Mouse (Mus musculus): ENCODE results near the gene Usp53. TPM values are rescaled to one million over a fixed set of nuclear protein-coding genes. Genes with fewer than 3 reads are reported as not detected.

Gene Usp53
- polyA plus RNA-seq, 1 experiment from 2014 or later = 10.7 TPM

GRCm38 (mm10) chr3:122915493-122915892 is 68.8 kb downstream of the Usp53 start:
- no peaks in the 10 kb centered on the region for H3K4me1 ChIP-seq (ENCODE audit: control insufficient read depth, insufficient read depth, low read length)
- WGBS = 80% methylated on average over 5 of the region's 5 CpGs
- ATAC-seq (ENCODE audit: low FRiP score, low TSS enrichment) = no peak

GRCm38 (mm10) chr3:122907841-122908240 is 76.5 kb downstream of the Usp53 start:
- Histone ChIP-seq H3K4me1 (ENCODE audit: control insufficient read depth, insufficient read depth, low read length) (no peaks in the 10 kb centered on the region), H3K27ac (replicated peaks; ENCODE audit: low read depth, low read length) (no peak overlapping the region), H3K36me3 (ENCODE audit: control insufficient read depth, insufficient read depth, low read length) (no peaks in the 10 kb centered on the region), H3K9ac (replicated peaks; ENCODE audit: low read length) (no peak overlapping the region), H3K4me3 (replicated peaks; ENCODE audit: low read depth, low read length) (no peak overlapping the region), H3K9me3 (ENCODE audit: control insufficient read depth, low read length) (no peaks in the 10 kb centered on the region), H3K4me2 (ENCODE audit: low read length) (no peak overlapping the region), H3K27me3 (ENCODE audit: control insufficient read depth, insufficient read depth, low read length) (no peaks in the 10 kb centered on the region)
- DNase-seq (no peak), ATAC-seq (ENCODE audit: low FRiP score, low TSS enrichment) (no peak)
- whole genome bisulfite sequencing = 91% methylated on average over 2 of the region's 2 CpGs

More at GRCm38 (mm10) chr3:122915493-122915892, 68.8 kb downstream of the Usp53 start:
- no peak overlapping the region for H3K9ac ChIP-seq (replicated peaks; ENCODE audit: low read length)
- DNase-seq = no peak
- no peak overlapping the region for H3K4me2 ChIP-seq (ENCODE audit: low read length)
- H3K36me3 ChIP-seq (ENCODE audit: control insufficient read depth, insufficient read depth, low read length) = no peaks in the 10 kb centered on the region
- no peak overlapping the region for H3K4me3 ChIP-seq (replicated peaks; ENCODE audit: low read depth, low read length)
- H3K27me3 ChIP-seq (ENCODE audit: control insufficient read depth, insufficient read depth, low read length) = no peaks in the 10 kb centered on the region
- H3K27ac ChIP-seq (replicated peaks; ENCODE audit: low read depth, low read length) = no peak overlapping the region
- no peaks in the 10 kb centered on the region for H3K9me3 ChIP-seq (ENCODE audit: control insufficient read depth, low read length)

- no peak overlapping the region for H3K4me2 ChIP-seq (ENCODE audit: low read length)
- no peak overlapping the region for H3K27ac ChIP-seq (replicated peaks; ENCODE audit: low read depth, low read length)
- no peak overlapping the region for H3K4me3 ChIP-seq (replicated peaks; ENCODE audit: low read depth, low read length)
- H3K9me3 ChIP-seq (ENCODE audit: control insufficient read depth, low read length) = no peaks in the 10 kb centered on the region
- WGBS = 46% methylated on average over 12 of the region's 12 CpGs
- ATAC-seq (ENCODE audit: low FRiP score, low TSS enrichment) (peak; percentile 37; the same call in 1 of the 2 replicates), DNase-seq (peak; percentile 87)
- H3K27me3 ChIP-seq (ENCODE audit: control insufficient read depth, insufficient read depth, low read length) = no peaks in the 10 kb centered on the region
- no peaks in the 10 kb centered on the region for H3K36me3 ChIP-seq (ENCODE audit: control insufficient read depth, insufficient read depth, low read length)
- H3K4me1 ChIP-seq (ENCODE audit: control insufficient read depth, insufficient read depth, low read length) = no peaks in the 10 kb centered on the region
- no peak overlapping the region for H3K9ac ChIP-seq (replicated peaks; ENCODE audit: low read length)
These were observed 80.4 kb downstream of the Usp53 start for GRCm38 (mm10) chr3:122903746-122904433.

GRCm38 (mm10) chr3:122898254-122898653 is 86.1 kb downstream of the Usp53 start:
- Histone ChIP-seq H3K4me2 (ENCODE audit: low read length) (no peak overlapping the region), H3K4me3 (replicated peaks; ENCODE audit: low read depth, low read length) (no peak overlapping the region), H3K27ac (replicated peaks; ENCODE audit: low read depth, low read length) (no peak overlapping the region), H3K9ac (replicated peaks; ENCODE audit: low read length) (no peak overlapping the region), H3K4me1 (ENCODE audit: control insufficient read depth, insufficient read depth, low read length) (no peaks in the 10 kb centered on the region), H3K9me3 (ENCODE audit: control insufficient read depth, low read length) (no peaks in the 10 kb centered on the region), H3K36me3 (ENCODE audit: control insufficient read depth, insufficient read depth, low read length) (no peaks in the 10 kb centered on the region), H3K27me3 (ENCODE audit: control insufficient read depth, insufficient read depth, low read length) (no peaks in the 10 kb centered on the region)
- DNase-seq (no peak), ATAC-seq (ENCODE audit: low FRiP score, low TSS enrichment) (no peak)
- 69% methylated on average over 6 of the region's 6 CpGs for WGBS

- H3K9me3 ChIP-seq (ENCODE audit: control insufficient read depth, low read length) = no peaks in the 10 kb centered on the region
- no peak overlapping the region for H3K9ac ChIP-seq (replicated peaks; ENCODE audit: low read length)
- H3K4me1 ChIP-seq (ENCODE audit: control insufficient read depth, insufficient read depth, low read length) = no peaks in the 10 kb centered on the region
- no peak overlapping the region for H3K4me2 ChIP-seq (ENCODE audit: low read length)
- no peaks in the 10 kb centered on the region for H3K36me3 ChIP-seq (ENCODE audit: control insufficient read depth, insufficient read depth, low read length)
- no peak overlapping the region for H3K4me3 ChIP-seq (replicated peaks; ENCODE audit: low read depth, low read length)
- H3K27me3 ChIP-seq (ENCODE audit: control insufficient read depth, insufficient read depth, low read length) = no peaks in the 10 kb centered on the region
- no peak for DNase-seq
- no peak overlapping the region for H3K27ac ChIP-seq (replicated peaks; ENCODE audit: low read depth, low read length)
- no peak for ATAC-seq (ENCODE audit: low FRiP score, low TSS enrichment)
- WGBS = 92% methylated on average over 11 of the region's 11 CpGs
These were observed 89.0 kb downstream of the Usp53 start for GRCm38 (mm10) chr3:122895189-122895731.

- H3K27ac ChIP-seq (replicated peaks; ENCODE audit: low read depth, low read length) = no peak within 1 kb of the TSS
- no peaks in the 10 kb centered on the region for H3K9me3 ChIP-seq (ENCODE audit: control insufficient read depth, low read length)
- no peaks in the 10 kb centered on the region for H3K36me3 ChIP-seq (ENCODE audit: control insufficient read depth, insufficient read depth, low read length)
- H3K4me2 ChIP-seq (ENCODE audit: low read length) = no peak within 1 kb of the TSS
- no peak within 1 kb of the TSS for H3K9ac ChIP-seq (replicated peaks; ENCODE audit: low read length)
- H3K4me3 ChIP-seq (replicated peaks; ENCODE audit: low read depth, low read length) = no peak within 1 kb of the TSS
- 97% methylated on average over 3 of the region's 3 CpGs for WGBS
- H3K4me1 ChIP-seq (ENCODE audit: control insufficient read depth, insufficient read depth, low read length) = no peaks in the 10 kb centered on the region
- ATAC-seq (ENCODE audit: low FRiP score, low TSS enrichment) (no peak), DNase-seq (no peak)
- H3K27me3 ChIP-seq (ENCODE audit: control insufficient read depth, insufficient read depth, low read length) = no peaks in the 10 kb centered on the region
These were observed 89.5 kb downstream of the Usp53 start, which contains the start of gene Fabp2 for GRCm38 (mm10) chr3:122894772-122895171. Gene Fabp2, plus strand, starts transcription at chr3:122895072.

GRCm38 (mm10) chr3:122888371-122888819 is 95.9 kb downstream of the Usp53 start:
- no peaks in the 10 kb centered on the region for H3K4me1 ChIP-seq (ENCODE audit: control insufficient read depth, insufficient read depth, low read length)
- no peak overlapping the region for H3K9ac ChIP-seq (replicated peaks; ENCODE audit: low read length)
- no peak overlapping the region for H3K4me3 ChIP-seq (replicated peaks; ENCODE audit: low read depth, low read length)
- H3K9me3 ChIP-seq (ENCODE audit: control insufficient read depth, low read length) = no peaks in the 10 kb centered on the region
- no peaks in the 10 kb centered on the region for H3K27me3 ChIP-seq (ENCODE audit: control insufficient read depth, insufficient read depth, low read length)
- no peak for DNase-seq
- 91% methylated on average over 5 of the region's 5 CpGs for WGBS
- H3K36me3 ChIP-seq (ENCODE audit: control insufficient read depth, insufficient read depth, low read length) = no peaks in the 10 kb centered on the region
- no peak overlapping the region for H3K4me2 ChIP-seq (ENCODE audit: low read length)
- ATAC-seq (ENCODE audit: low FRiP score, low TSS enrichment) = no peak
- H3K27ac ChIP-seq (replicated peaks; ENCODE audit: low read depth, low read length) = no peak overlapping the region

- H3K4me1 ChIP-seq (ENCODE audit: control insufficient read depth, insufficient read depth, low read length) = no peaks in the 10 kb centered on the region
- no peaks in the 10 kb centered on the region for H3K9me3 ChIP-seq (ENCODE audit: control insufficient read depth, low read length)
- H3K4me2 ChIP-seq (ENCODE audit: low read length) = no peak overlapping the region
- ATAC-seq (ENCODE audit: low FRiP score, low TSS enrichment) (no peak), DNase-seq (no peak)
- WGBS = 79% methylated on average over 4 of the region's 4 CpGs
- no peak overlapping the region for H3K9ac ChIP-seq (replicated peaks; ENCODE audit: low read length)
- H3K36me3 ChIP-seq (ENCODE audit: control insufficient read depth, insufficient read depth, low read length) = no peaks in the 10 kb centered on the region
- H3K4me3 ChIP-seq (replicated peaks; ENCODE audit: low read depth, low read length) = no peak overlapping the region
- H3K27ac ChIP-seq (replicated peaks; ENCODE audit: low read depth, low read length) = no peak overlapping the region
- no peaks in the 10 kb centered on the region for H3K27me3 ChIP-seq (ENCODE audit: control insufficient read depth, insufficient read depth, low read length)
These were observed 96.6 kb downstream of the Usp53 start for GRCm38 (mm10) chr3:122887505-122888301.

Measured in midbrain, embryonic 14.5 days (tissue).